Mouse (Mus musculus) CD8-positive naive resting alpha-beta T cell, adult 2 months (primary cell): ENCODE data around the gene Zbtb22.

Source experiments
- DNase-seq, 2 experiments: peaks; one replicate each; pipeline ENCODE4 v3.0.0; 2022; ENCODE audit warnings: low read depth in 2 of 2, low spot score in 2 of 2

The Zbtb22 gene

DNA sequence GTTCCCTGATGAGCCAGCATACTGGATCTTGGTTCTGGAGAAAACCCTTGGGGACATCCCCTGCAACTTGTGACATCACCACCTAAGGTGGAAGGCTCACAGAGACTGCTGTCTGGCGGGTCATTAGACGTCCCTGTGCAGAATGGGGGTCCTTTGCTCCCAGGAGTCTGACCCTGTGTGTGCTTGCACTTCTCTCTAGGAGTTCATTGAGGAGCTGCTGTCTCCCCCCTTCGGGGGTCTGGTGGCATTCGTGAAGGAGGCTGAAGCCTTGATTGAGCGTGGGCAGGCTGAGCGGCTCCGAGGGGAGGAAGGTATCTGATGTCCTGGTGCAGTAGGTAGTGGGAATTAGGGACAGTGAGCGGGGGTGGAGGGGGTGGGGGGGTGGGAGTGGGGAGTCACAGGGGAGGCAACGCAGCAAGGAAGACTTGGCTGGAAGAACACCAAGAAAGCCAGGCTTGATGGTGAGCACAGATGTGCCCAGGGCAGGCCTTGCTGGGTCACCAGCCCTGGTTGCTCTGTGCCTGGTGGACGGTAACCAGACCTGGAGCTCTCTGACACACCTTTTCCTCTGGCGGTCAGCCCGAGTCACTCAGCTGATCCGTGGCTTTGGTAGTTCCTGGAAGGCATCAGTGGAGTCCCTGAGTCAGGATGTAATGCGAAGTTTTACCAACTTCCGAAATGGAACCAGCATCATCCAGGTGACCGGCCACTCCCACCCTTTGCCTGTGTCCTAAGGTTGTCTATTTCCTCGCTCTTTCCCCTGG, 49.6 kb downstream of the Zbtb22 start:
- DNase-seq = no peak

DNA sequence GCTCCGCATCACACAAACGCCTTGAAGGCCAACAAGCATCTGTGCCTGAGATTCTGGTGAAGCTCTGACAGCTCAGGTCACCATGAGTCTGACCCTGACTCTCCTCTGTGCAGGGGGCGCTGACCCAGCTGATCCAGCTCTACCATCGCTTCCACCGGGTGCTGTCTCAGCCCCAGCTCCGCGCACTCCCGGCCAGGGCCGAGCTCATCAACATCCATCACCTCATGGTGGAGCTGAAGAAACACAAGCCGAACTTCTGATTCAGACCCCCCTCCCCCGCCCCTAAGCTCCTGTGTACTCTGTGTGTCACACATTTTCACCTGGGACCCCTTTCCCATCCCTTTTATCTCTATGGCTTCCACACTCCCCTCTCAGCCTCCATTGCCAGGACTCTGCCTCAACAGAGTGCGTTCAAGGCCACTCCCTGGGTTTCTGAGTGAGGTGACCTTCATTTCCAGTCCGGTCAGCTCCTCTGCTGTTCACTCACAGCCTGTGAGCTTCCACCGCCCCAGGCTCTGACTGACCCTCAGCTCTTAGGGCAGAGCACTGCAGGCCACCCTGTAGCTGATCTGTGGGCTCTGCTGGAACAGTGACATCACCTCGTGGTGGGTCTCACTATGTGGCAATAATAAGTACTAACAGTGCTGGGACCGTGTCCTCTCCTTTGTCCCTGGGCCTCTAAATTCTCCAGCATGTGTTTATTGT, 50.3 kb downstream of the Zbtb22 start:
- no peak for DNase-seq

DNA sequence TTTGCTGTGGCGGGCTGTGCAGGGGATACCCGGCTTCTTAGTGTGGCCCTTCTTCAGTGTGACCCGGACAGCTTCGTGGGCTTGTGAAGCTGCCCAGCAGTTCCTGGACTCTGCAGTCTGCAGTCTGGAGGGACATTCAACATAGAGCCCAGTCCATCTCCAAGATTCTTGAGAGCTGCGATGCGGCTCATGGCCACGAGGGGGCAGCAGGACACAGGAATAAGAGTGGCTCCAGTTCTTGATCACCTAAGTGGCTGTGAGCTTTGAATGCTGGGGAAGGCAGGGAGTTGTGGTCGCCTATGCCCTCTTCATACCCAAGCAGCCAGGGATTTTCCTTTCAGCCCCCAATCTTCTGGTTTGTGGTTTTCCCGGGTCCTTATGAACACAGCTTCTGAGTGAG, 52.8 kb downstream of the Zbtb22 start:
- DNase-seq = peak; percentile 76 to 80
